Mouse (Mus musculus) gastrocnemius, adult 18-20 months (tissue): Measurements from ENCODE around the gene C87436. TPM values are rescaled to one million over a fixed set of nuclear protein-coding genes. Genes with fewer than 3 reads are reported as not detected.
"Not testable (repeated sequence)": the region's sequence is repeated elsewhere in the genome, so short reads cannot be mapped to it uniquely, and the experiment has no call there.

Experiments used
- DNase-seq: peaks from one replicate; pipeline ENCODE4 v3.0.0; 2021; ENCODE audit warnings: low spot score
- total RNA-seq, 2 experiments: library from RNA; stranded (reverse); gene quantifications; 2 replicates each; pipeline ENCODE4 v1.2.3; 2021

C87436 gene
- total RNA-seq, 2 experiments from 2014 or later, result 9.2 to 10.0 TPM

GRCm38 (mm10) chr6:86480189-86480831 is 42.1 kb downstream of the C87436 start:
- DNase-seq, result peak; percentile 69

GRCm38 (mm10) chr6:86481871-86482270 is 43.7 kb downstream of the C87436 start:
- DNase-seq, result no peak

GRCm38 (mm10) chr6:86485943-86486640 is 47.9 kb downstream of the C87436 start:
- DNase-seq, result no peak

- DNase-seq, result peak; percentile 86
Observed at GRCm38 (mm10) chr6:86487358-86488148, 49.4 kb downstream of the C87436 start.

- peak; percentile 75 for DNase-seq
Observed at GRCm38 (mm10) chr6:86488149-86488485, 49.9 kb downstream of the C87436 start.

- no peak for DNase-seq
Observed at GRCm38 (mm10) chr6:86489945-86490344, 51.8 kb downstream of the C87436 start.

GRCm38 (mm10) chr6:86490413-86490812 is 52.2 kb downstream of the C87436 start:
- not testable (repeated sequence) for DNase-seq

GRCm38 (mm10) chr6:86493469-86494263 is 55.5 kb downstream of the C87436 start:
- DNase-seq, result no peak

GRCm38 (mm10) chr6:86494767-86495166 is 56.6 kb downstream of the C87436 start:
- no peak for DNase-seq

- DNase-seq, result no peak
Observed at GRCm38 (mm10) chr6:86495661-86496060, 57.5 kb downstream of the C87436 start.

- DNase-seq, result no peak
Observed at GRCm38 (mm10) chr6:86496127-86496526, 58.0 kb downstream of the C87436 start.

- DNase-seq, result no peak
Observed at GRCm38 (mm10) chr6:86496585-86496984, 58.4 kb downstream of the C87436 start.

- DNase-seq, result no peak
Observed at GRCm38 (mm10) chr6:86497071-86497815, 59.1 kb downstream of the C87436 start.

GRCm38 (mm10) chr6:86497942-86498732 is 60.0 kb downstream of the C87436 start:
- DNase-seq, result no peak

- DNase-seq, result no peak
Observed at GRCm38 (mm10) chr6:86499571-86500109, 61.5 kb downstream of the C87436 start.

- DNase-seq, result no peak
Observed at GRCm38 (mm10) chr6:86503513-86503912, 65.3 kb downstream of the C87436 start.

- DNase-seq, result no peak
Observed at GRCm38 (mm10) chr6:86505671-86506070, 67.5 kb downstream of the C87436 start.

- DNase-seq, result no peak
Observed at GRCm38 (mm10) chr6:86506309-86506708, 68.1 kb downstream of the C87436 start.

- DNase-seq, result no peak
Observed at GRCm38 (mm10) chr6:86507116-86507515, 68.9 kb downstream of the C87436 start.

- DNase-seq, result no peak
Observed at GRCm38 (mm10) chr6:86508736-86509135, 70.6 kb downstream of the C87436 start.
